Mouse (Mus musculus): ENCODE data around the gene Ppp1r21.

The Ppp1r21 gene

DNA sequence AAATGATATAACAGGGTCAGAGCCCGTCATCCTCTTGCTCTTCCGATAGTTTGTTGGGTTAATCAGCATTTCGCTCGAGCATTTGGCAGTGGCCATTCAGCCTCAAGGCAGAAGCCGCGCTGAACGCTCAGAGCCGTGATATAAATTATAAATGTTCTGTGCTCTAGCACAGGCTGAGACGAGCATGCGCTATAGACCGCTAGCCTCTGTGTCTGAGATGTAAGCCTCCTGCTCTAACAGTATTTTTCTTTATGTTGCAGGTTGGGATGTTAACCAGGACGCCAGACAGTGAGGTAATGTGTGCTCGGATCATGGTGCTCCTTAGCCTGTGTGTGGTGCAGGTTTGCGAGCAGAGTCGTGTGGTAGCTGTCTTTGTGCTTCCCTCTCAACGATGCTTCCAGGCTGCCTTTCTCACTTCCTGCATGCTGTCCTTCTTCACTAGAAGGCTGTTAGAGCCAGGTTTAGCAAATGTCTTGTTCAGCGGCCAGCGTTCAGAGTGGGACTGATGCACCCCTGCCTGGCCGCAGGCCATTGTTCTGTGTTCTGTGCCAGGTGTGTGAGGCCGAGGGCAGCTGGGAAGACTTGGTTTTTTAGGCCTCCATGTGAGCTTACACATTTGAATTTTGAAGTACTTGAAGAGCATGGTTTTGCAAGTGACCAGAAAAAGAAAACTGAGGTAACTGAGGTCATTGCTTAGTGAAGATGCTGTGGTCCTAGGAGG is 48.8 kb downstream of the Ppp1r21 start:
- no peak for DNase-seq

DNA sequence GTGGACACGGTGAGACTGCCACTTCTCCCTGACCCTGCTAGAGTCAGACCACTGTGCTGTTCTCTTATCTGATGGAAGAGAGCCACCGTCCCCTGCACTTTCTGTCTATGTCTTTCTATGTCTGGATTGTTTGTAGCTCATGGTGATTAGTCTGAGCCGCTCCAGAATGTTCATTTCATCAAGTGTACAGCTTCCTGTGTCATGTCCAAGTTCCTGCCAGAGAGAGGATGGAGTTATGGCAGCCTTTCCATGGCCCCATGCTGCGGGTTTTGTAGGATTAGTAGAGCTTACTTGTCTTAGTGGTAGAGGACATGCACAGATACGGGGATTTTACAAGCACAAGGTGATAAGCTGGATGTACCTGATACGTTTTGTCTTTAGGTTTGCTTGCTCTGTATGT is 50.6 kb downstream of the Ppp1r21 start:
- DNase-seq: no peak

DNA sequence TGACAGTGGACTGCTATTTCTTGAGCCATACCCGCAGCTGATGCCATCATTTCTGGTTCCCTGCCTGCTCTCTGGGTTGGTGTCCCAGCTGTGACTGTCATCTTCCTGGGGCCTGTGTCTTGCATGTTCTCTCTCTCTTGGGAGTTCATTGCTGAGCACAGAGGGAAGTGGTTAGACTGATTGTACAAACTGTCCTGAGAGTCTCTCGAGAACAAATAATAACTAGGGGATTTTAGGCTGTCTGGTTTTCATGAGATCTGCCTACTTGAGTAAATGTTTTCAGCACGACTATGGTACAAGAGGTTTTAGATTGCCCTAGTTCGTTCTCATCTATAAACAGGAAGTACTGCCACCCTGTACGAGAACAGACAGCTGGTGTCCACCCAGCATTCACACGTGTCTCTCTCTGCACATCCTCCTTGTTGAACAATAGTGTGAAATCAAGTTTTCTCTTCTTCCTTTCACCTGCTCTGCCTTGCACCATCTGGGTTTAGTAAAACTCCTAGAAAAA is 51.6 kb downstream of the Ppp1r21 start:
- no peak for DNase-seq

DNA sequence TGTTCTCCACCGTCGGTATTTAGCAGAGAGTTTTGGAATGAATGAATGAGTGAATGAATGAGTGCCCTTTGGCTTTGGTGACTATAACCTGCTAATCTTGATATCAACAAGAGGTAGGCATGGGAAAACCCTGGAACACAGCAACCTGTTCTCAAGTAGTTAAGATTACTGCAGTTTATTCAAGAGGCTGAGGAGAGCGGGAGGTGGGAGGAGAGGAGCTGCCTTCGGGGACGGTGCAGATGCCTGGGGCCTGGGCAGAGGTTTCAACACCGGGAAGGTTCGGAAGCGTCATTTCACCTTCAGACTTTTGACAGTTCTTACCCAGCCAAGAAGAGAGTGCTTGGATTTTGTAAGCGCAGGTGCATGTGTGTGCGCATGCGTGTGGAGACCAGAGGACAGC is 53.1 kb downstream of the Ppp1r21 start:
- no peak for DNase-seq

DNA sequence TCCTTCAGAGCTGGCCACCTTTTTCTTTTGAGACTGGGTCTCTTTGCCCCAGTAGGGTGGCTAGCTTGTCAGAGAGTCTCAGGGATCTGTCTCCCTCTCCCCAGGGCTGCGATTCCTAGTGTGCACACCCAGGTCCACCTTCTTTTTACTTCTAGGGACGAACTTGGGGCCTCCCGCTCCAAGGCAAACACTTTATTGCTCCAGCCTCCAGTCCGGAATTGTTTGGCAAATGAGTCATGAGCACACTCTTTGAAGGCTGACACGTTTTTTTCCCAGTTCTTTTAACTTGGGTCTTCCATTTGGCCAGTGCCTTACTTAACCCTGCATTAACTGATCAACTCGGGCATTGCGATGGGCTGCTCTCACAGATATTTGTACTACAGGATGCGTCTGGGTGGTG is 53.5 kb downstream of the Ppp1r21 start:
- DNase-seq: no peak

DNA sequence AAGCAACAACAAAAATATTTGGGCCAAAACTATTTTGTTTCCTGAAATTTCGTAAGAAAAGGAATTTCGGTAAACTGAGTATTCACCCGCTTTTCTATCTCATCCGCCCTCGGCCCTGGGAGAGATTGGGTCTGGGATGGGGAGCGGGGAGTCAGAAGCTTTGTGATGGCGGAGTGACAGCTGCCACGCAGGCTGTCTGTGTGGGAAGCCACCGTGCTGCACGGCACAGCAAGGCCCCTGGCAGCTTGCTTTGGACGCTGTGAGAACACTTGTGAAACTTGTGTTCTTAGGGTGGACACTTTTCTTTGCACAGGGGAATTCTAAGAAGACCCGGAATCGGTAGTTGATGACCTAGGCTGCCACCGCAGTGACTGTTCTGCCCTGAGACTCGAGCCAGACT is 57.5 kb downstream of the Ppp1r21 start:
- no peak for DNase-seq

DNA sequence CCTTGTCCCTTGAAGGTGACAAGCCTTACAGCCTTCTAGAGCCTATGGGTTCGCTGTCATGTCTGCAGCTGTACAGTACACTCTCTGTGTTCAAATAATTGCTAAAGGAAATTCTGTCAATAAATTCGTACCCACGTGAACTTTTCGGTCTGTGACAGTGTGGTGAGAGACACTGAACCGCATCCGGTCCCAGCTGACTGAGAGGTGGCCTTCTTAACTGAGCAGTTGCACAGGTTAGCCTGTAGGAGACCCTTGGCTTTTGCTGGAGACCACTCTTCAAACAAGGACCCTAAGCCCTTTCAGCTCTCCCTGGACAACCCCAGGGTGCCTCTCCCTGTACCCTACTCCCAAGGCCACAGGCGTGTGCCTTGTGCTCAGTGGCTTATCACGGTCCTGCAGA is 58.3 kb downstream of the Ppp1r21 start:
- no peak for DNase-seq

DNA sequence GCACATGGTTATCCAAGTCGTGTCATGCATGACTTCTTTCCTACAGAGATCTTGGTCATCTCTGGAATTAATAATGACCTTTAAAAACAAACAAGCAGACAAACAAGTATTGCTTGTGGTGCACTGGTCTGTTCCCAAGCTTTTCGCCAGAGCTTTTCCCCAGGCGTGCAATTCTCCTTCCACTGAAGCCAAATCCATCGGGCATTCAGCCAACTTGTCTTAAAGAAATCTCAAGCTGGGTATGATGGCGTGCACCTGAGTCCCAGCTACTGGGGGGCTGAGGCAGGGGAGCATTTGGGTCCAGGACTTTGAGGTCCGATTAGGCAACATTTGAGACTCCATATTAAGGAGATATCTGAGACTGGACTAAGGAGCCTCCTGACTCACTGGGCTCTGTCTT is 60.3 kb downstream of the Ppp1r21 start:
- DNase-seq: peak in 1 of 2 experiments; percentile 40

DNA sequence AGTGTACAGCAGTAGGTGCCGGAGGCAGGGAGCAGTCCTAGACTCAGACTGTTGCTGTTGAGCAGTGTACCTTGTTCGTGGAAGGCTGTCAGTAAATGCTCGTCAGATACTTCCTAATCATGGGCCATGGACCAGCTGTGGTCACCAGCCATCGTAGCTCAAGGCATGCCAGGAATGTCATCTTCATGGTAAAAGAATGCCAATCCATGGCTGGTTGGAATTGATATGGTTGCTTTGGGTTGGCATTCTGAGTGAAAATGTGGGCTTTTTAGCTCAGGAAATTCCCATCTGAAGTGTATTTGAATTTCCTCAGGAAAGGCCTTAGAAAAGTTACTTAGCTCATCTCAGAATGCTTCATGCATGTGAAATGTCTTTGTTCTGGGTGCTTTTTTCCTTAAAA is 65.2 kb downstream of the Ppp1r21 start:
- no peak for DNase-seq

DNA sequence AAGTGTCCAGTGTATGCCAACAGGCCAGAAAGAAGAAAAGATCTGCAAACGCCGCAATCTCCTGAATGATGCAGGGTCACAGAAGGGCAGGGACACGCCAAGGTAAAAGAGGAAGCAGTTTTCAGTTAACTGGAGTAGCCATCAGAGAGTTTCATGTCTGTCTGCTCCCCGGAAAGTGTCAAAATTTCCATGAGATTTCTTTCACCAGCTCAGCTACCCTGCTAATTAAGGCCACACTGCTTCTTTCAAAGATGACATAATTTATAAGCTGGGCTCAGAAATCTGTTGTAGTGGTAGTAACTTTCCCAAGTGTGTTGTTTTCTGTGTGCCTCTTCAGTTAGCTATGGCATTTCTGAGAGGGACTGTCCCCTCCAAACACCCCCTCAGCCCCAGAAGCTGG is 66.2 kb downstream of the Ppp1r21 start:
- no peak for DNase-seq

DNA sequence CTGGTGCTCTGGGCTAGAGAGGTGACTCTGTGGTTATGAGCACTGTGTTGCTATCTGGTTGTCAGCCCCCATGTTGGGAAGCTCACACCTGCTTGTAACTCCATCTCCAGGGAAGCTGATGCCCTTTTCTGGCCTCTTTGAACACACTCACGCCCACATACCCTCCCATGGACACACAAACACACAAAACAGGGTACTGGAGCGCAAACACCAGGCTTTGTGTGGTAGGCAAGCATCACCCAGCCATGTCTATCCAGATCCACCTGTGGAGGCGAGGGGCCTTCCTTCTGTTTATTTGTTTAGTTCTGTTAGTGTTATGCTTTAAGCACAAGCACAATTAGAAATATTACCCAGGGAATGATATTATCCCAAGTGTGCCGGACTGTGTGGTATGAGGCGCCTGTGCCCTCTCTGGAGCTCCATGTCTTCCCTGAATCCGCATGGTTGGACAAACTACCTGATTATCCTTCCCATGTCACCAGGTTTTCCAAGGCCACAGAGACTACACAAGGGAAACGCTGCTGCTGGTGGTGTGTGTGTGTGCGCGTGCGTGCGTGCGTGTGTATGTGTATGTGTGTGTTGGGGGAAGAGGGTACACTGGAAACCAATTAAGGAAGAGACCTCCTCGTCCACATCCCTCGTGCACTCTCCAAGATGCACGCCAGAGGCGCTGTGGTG is 66.8 kb downstream of the Ppp1r21 start:
- peak in 1 of 2 experiments; percentile 84 for DNase-seq

DNA sequence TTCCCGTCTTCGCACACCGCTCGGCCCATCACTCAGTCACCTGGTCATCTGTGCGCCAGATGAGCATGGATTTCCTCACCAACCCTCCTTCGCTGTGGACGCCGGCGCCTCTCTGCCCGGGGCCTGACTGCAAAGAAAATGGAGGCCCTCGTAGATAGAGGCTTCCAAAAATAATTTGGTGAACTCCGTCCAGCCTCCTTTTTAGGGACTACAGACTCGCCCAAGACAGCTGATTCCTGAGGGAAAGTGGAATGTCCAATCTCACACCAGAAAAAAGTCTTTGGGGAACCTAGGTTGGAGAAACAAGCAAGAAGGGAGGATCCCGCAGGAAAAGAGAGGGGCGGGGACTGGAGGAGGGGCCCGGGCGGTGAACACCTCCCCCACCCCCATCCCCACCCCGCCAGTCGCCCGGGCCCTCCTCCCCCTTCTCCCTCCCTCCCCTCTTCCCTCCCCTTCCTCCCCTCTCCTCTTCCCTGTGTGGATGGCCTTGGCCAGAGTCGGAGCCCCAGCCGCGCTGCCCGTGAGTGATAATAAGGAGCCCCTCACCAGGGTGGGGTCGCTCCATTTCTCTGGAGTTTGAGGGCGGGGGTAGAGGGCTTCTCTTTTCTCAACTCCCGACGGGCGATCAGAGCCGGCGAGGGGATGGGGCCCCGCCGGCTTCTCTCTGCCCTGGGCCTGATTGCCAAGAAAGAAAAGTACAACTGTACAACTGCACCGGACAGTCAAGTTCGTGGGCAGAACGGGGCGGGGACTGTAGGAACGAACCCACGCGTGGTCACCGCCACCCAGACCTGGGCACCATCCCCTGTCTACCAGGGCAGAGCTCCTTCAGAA is 67.5 kb downstream of the Ppp1r21 start, which contains the start of gene Ston1:
Ston1 (plus strand) TSS at position 463 of the 834 bp plus-strand sequence.
- DNase-seq: peak; percentile 35 to 75

DNA sequence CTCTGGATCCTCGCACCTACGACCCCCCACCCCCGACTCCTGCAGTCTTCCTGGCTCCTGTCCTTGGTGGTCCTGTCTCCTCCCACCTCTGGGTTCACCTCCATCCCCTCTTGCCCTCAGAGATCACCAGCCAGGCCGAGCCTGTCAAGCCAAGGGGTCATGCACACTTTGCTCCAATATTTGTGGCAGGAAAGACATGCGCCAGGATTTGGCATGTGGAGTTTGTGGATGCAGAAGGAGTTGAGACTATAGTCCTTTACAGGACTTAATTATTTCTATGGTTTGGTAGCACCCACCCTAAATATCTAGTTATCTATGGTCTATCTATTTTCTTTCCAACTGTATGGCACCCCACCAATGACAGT is 68.1 kb downstream of the Ppp1r21 start:
- no peak for DNase-seq

DNA sequence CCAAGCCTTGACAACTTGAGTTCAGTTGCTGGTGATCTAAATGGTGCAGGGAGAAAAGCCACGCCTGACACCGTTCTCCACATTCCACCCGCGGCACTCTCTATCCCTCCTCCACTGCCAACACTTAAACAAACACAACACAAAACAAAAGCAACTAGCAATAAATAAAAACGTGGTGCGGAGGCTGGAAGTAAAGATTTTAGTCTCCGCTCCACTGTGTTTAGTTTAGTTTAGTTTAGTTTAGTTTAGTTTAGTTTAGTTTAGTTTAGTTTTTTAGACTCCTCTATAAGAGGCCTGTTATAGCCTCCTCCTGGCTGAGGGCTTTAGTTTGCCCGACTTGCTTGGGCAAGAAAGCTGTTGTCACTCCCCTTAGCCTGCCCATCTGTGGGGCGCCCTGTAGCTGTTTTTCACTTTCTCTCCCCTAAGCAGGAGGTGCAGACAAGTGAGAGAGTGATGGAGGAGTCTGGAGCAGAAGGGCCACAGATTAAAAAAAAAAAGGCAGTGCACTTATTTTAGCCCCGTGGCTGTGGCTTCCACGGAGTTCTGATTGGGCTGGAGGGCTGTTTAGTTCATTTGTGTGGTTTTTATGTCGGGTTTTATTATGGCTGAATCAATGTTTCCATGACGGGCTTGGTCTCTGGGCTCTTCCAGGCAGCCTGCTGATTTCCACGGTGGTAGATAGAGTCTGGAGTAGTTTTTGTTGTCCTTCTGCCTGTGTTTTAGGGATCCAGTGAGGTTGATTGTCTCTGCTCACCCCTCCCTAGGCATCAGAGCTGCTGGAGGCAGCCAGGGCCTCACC is 68.9 kb downstream of the Ppp1r21 start:
- DNase-seq: no peak

DNA sequence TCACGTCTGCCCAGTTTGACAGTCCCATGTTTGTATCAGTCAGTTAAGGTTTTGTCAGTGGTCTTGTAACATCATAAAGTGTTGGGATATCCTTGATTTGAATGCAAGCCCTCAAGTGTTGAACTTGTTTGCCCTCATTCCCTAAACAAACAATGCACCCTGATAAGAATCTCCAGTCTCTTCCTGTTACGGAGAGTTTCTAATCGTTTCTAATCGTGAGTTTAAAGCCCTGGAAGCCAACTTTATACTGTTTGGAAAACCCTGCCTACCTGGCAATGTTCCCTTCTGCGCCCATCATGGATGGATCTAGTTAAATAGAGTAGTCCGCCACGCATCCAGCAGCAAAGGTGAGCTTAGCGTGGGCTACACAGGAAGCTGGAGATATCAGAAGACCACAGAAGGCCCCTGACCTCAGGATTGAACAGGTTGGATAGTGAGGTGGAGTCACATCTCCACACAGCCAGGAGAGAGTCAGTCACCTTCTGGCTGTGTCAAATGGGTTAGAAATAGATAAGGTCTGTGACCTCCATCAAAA is 70.6 kb downstream of the Ppp1r21 start:
- no peak for DNase-seq

DNA sequence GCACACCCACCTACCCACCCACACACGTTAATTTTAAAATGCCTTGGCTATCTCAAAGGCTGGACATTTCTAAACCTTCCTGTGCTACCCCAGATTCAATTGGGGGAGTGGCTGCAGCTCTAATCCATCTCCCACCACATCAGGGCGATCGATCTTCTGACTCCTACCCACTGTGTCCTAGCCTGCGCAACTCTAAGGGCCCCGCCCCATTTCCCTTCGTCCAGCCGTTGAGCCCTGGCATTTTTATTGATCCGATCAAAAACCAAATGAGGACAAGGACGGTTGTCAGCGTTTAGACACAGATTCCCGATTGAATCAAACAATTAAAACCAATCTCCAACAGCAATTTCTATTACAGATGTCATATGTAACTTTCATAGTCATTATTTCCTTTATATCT is 74.0 kb downstream of the Ppp1r21 start:
- DNase-seq: no peak

DNA sequence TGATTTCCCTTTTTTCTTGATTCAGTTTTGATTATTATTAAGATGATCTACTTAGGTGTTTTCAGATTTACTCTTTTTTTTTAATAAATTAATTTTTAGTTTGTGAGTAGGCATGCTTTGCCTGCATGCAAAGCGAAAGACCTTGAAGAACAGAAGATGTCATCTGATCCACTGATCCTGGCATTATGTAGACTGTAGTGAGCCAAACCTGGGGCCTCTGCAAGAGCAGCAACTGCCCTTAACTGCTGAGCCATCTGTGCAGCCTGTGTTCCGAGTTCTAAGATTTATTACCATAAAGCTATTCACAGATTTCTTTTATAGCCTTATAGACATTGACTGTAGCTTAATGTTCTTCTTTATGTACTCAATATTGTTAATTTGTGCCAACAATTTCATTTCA is 76.1 kb downstream of the Ppp1r21 start:
- DNase-seq: no peak

DNA sequence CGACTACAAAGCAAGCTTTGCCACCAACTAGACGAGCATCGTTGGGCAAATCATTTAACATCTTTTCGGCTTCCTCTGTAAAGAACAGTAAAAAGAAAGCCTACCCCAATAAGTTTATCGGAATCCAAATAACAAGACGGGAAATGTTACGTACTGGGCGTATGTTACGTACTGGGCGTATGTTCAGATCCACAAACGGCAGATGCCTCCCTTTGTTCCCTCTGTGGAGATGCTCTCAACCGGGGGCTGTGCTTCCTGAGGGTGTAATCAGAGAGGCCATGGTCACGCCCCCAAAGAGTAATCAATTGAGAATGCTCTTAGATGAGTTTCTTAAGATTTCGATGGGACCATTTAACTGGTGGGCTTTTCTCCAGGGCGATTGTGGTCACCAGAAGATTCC is 79.4 kb downstream of the Ppp1r21 start:
- no peak for DNase-seq

DNA sequence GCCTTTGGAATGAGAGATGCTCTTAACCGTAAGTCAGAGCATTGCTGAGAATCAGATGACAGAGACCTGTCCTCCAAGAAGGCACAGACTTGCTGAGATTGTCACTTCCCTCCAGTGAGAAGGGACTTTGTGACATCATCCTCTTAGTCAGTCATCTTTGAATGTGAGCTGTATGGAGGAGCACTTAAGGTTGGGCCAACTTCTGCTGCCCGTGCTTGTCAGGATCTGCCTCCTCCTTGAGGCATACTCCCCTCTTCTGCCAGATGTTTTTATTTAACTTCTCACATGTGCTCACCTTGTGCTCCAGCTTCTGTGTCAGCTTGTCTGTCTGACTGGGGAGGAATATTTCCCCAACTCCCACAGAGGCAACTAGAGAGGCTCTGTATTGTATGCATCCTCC is 81.1 kb downstream of the Ppp1r21 start:
- DNase-seq: no peak

DNA sequence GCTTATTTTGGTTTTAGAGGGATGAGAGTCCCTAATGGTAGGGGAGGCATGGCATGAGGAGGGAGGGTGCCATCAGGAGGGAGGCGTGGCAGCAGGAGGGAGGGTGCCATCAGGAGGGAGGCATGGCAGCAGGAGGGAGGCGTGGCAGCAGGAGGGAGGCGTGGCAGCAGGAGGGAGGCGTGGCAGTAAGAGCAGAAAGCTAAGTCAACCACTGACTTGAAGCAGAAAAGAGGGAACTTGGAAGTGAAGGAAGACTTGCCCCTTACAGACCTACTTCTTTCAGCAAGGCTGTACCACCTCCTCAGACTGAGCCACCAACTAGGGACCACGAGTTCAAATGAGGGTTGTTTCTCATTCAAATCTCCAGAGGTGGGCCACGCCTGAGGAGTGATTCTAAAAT is 83.3 kb downstream of the Ppp1r21 start:
- DNase-seq: no peak

DNA sequence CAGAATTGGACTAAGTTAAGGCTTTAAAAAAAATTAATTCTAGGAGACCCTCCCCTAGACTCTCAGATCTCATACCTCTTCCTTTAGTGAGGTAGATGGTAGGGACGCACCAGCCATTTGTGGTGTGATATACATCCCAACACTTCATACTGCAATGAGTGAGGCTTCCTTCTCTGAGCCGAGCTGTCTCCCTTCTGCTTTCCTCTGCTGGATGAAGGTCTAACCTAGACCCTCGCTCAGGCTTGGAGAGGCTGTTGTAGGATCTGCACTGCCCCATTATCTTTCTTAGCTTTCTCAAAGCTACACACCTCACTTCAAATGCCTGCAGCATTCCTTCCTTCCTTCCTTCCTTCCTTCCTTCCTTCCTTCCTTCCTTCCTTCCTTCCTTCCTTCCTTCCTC is 83.8 kb downstream of the Ppp1r21 start:
- DNase-seq: no peak

DNA sequence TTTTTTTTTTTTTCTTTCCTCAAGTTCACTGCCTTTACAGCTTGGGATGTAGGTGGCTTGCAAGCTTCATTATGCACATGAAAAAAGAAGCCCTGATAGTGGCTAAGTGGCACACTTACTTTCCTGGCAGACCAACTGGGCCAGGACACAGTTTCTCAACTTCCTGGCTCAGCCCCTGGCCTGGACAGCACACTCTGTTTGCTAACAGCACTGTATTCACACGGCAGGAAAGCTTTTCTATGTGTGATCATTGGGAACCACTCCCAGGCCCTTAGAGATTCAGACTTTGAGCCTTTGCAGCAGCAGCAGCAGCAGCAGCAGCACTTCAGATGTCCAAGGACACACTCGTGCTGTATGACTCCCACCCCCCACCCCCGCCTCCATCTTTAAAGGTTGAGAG is 84.3 kb downstream of the Ppp1r21 start:
- DNase-seq: no peak

DNA sequence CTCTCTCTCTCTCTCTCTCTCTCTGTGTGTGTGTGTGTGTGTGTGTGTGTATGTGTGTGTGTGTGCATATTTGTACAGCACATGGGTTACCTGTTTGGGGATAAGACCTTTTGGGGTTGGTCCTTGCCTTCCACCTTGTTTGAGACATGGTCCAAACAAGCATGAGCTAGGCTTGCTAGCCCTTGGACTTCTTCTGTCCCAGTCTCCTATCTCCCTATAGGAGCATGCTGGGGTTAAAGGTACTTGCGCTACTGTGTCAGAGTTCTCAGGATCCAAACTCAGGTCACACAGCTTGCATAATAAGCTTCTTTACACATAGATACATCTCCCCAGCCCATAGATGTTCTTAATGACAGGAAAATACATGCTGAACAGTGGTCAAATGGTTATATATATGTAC is 84.8 kb downstream of the Ppp1r21 start:
- no peak for DNase-seq

Measured in cerebellum, postnatal 25 days (tissue).